Mouse (Mus musculus) liver, embryonic 14.5 days (tissue): ENCODE measurements around the gene Chst8.

ENCODE experiments used
- CTCF ChIP-seq: IDR thresholded peaks from 2 replicates; pipeline ENCODE4 v1.5.1; 2016; ENCODE audit warnings: antibody characterized with exemption, low read depth, control low read depth
- EP300 ChIP-seq: IDR thresholded peaks from 2 replicates; pipeline ENCODE4 v1.6.1; 2016; ENCODE audit warnings: antibody characterized with exemption, low read depth

GRCm38 (mm10) chr7:34847900-34848299, 35.4 kb upstream of the Chst8 start:
- no peak for TF ChIP-seq CTCF
- no peak for TF ChIP-seq EP300
